Mouse (Mus musculus) embryonic stem cell, embryonic (primary cell): ENCODE data around the gene Crocc.

Source experiments
- CTCF ChIA-PET, 4 experiments: fragments of 300-600 bp in 2 of 4; fragments of 350-600 bp in 2 of 4; sonication (Branson Sonifier 250); formaldehyde crosslinking; loops; one replicate each; lab custom pipeline; 2022; ENCODE audit warnings: inconsistent platforms in 2 of 4; lab: Charles Lee
- POLR2A ChIA-PET, 4 experiments: fragments of 300-600 bp in 2 of 4; fragments of 350-600 bp in 2 of 4; sonication (Branson Sonifier 250); formaldehyde crosslinking; loops; one replicate each; lab custom pipeline; 2022; ENCODE audit warnings: antibody characterized with exemption in 4 of 4, inconsistent platforms in 1 of 4; lab: Charles Lee

The Crocc gene

DNA sequence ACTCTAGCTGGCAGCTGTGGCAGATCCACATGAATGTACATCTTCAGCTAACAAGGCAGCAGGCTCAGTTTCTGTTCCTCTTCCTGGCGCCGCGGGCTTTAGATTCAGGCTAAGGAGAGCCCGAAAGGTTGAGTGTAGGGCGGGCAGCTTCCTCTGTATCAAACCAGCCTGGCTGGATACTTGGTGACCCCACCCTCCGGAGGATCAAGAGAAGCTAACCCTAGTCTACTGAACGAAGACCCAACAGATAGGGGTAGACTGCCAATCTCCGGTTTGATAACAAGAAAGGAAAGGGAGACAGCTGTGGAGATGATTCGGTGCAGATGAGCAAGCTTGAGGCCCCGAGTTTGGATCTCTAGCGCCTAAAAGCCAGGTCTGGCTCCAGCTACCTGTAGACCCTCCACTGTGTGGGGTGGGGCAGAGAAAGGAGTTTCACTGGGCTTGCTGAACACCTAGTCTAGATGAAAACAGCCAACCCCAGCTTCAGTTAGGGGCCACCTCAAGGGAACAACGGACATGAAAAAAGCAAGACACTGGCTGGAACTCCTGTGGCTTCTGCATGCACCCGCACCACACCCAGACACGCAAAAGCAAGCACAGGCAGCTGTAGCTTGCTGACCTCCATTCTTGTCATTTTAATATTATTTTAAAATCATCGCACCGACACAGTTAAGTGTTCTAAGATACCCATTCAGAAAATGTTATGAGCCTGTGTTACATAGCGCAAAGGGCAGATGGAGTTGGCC, 16.6 kb upstream of the Crocc start:
- POLR2A ChIA-PET, result interaction anchor here (0.6 to 4.0 kb wide), 16 partner anchors 8 to 1126 kb away, joined by 3 to 22 read pairs (median 4); partner anchors contain the start of gene Crocc (in 1 of the 4)
- CTCF ChIA-PET, result interaction anchor here in 3 of 4 experiments (0.9 to 6.3 kb wide), 8 partner anchors 11 to 45 kb away, joined by 3 to 86 read pairs (median 4); no protein-coding TSS in a partner anchor

DNA sequence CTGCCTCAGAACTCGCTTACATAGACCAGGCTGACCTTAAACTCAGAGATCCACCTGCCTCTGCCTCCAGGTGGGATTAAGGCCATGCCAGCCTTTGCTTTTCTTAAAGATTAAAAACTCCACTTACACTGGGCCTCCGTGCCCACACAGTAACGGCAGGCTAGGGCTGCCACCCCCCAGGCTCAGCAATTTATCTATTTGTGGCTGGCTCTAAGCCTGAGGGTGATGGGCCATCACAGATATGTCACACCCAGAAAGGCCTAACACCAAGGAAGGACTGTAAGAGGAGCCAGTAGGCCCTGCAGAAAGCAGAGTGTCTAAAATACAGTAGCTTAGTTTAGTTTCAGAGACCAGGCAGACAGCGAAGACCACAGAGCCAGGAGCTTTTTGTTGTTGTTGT, 13.8 kb upstream of the Crocc start:
- ChIA-PET POLR2A (interaction anchor here in 3 of 4 experiments (0.7 to 2.7 kb wide), 3 partner anchors 9 to 28 kb away, joined by 3 to 8 read pairs (median 3); partner anchors contain the start of gene Crocc (in 1 of the 3)), CTCF (interaction anchor here in 1 of 4 experiments (1.2 to 6.3 kb wide), 3 partner anchors 8 to 20 kb away, joined by 3 to 86 read pairs (median 4); partner anchors contain the start of gene Crocc)

DNA sequence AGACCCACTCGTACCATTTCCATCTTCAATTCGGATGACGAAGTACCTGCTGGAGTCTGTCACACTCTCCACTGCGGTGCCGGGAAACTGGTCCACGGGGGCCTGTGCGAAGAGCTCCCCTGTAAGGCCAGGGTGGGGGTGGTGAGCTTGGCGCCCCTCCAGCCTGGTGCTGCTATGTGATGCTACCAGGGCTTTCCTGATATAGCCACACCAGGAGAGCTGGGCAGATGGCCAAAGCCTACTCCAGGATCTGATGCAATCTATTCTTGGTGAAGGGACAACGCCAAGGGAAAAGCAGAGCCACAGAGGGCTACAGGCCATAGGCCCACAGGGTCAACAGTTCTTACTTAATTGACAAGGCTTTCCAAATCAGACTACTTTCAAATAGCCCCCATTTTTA, 13.3 kb upstream of the Crocc start:
- CTCF ChIA-PET, result interaction anchor here in 1 of 4 experiments (1.8 to 6.3 kb wide), 2 partner anchors 8 to 13 kb away, joined by 4 to 86 read pairs; partner anchors contain the start of gene Crocc

DNA sequence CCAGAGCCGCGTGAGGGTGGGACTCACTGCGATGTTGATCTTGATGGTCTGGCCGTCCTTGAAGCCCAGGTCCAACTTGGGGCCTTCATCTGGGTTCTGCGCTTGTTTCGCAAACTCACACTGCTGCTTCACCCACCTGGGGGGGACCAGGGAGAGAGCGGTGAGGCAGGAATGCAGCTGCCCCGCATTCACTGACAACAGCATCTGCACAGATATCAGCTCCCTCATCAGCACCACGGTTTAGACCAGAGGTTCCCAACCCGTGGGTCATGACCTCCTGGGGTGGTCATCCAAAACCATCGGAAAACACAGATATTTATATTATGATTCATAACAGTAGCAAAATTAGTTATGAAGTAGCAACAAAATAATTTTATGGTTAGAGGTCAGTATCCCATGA, 12.2 kb upstream of the Crocc start:
- ChIA-PET POLR2A (interaction anchor here in 2 of 4 experiments (0.7 to 1.2 kb wide), 4 partner anchors 12 to 50 kb away, joined by 3 read pairs; partner anchors contain the start of gene Crocc (in 1 of the 2)), CTCF (interaction anchor here in 1 of 4 experiments (0.8 kb wide), 1 partner anchor 9 kb away, joined by 3 read pairs; no protein-coding TSS in a partner anchor)

More for the DNA sequence above, 13.3 kb upstream of the Crocc start:
- POLR2A ChIA-PET, result interaction anchor here in 3 of 4 experiments (0.7 to 2.7 kb wide), 3 partner anchors 9 to 28 kb away, joined by 3 to 8 read pairs (median 3); partner anchors contain the start of gene Crocc (in 1 of the 3)

DNA sequence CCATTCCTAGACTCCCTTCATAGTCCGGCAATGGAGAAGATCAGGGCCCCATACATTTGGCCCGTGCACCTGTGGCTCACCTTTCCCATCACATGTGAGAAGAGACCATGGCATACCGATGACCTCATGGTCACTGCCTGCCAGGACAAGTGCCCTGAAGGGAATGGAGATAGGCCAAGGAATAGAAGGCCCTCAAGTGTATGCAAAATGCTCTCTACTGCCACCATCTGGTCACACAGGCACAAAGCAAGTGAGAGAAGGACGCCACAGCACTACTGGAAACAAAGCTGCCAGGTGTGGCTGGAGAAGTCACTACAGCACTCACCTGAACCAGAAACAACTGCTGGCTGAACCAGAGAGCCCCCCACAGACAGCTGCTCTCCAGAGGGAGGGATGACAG, 9.4 kb upstream of the Crocc start:
- ChIA-PET CTCF (interaction anchor here (0.5 to 1.6 kb wide), 37 partner anchors 8 to 533 kb away, joined by 3 to 12 read pairs (median 4); partner anchors contain the start of genes Necap2 (in 4 of the 4), Crocc (in 1 of the 4) and Padi3 (in 1 of the 4)), POLR2A (interaction anchor here in 1 of 4 experiments (2.9 kb wide), 1 partner anchor 8 kb away, joined by 19 read pairs; the partner anchor contains the start of gene Necap2)

DNA sequence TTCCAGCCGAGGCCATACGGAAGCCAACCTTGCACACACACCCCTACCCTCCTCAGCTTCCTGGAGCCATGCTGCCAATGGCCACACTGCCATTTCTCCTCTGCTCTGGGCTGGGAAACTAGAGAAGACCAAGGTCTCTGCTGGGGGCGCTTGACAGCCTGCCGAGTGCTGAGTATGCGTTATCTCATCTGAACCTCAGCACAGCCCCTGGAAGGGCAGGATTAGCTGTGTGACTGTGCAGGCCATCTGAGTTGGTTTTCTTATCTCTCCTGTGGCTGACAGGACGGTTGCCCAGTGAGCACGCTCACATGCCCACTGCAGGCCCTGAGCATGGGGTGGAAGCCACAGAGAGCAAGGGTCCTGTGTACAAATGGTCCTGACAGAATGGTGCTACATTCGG, 8.3 kb upstream of the Crocc start:
- ChIA-PET CTCF (interaction anchor here (0.9 to 6.5 kb wide), 9 partner anchors 8 to 233 kb away, joined by 3 to 86 read pairs (median 4); partner anchors contain the start of gene Necap2 (in 2 of the 4)), POLR2A (interaction anchor here in 3 of 4 experiments (1.0 to 2.9 kb wide), 5 partner anchors 9 to 17 kb away, joined by 3 to 19 read pairs (median 3); partner anchors contain the start of gene Necap2 (in 3 of the 3))

DNA sequence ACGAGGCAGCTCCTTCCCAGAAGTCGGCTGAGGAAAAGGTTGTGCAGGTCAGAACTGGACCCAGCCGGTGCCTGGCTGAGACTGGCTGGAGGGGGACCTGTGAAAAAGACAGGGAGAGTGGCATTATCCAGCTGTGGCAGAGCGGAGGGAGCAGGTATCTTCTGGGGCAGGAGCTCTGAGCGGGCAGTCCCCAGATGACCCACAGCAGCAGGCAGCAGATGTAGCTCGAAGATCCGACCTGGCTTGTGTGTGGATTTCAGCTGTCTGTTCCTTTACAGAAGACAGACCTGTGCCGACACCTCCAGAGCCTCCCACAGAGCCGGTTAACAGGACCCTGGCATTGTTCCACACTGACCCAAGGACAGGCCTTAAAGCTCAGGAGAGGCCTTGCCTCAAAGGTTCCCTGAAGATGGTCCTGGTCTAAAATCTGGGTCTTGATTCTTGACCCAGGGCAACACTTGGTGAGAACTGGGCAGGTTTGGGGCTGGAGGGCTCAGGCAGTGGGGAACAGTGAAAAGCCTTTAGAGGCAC, 7.2 kb upstream of the Crocc start:
- POLR2A ChIA-PET, result interaction anchor here in 2 of 4 experiments (1.1 to 2.9 kb wide), 10 partner anchors 9 to 92 kb away, joined by 3 to 19 read pairs (median 5); partner anchors contain the start of genes Necap2 (in 2 of the 2) and Spata21 (in 1 of the 2)
- CTCF ChIA-PET, result interaction anchor here (0.5 to 6.5 kb wide), 19 partner anchors 9 to 374 kb away, joined by 3 to 86 read pairs (median 4); partner anchors contain the start of gene Necap2 (in 3 of the 4)

DNA sequence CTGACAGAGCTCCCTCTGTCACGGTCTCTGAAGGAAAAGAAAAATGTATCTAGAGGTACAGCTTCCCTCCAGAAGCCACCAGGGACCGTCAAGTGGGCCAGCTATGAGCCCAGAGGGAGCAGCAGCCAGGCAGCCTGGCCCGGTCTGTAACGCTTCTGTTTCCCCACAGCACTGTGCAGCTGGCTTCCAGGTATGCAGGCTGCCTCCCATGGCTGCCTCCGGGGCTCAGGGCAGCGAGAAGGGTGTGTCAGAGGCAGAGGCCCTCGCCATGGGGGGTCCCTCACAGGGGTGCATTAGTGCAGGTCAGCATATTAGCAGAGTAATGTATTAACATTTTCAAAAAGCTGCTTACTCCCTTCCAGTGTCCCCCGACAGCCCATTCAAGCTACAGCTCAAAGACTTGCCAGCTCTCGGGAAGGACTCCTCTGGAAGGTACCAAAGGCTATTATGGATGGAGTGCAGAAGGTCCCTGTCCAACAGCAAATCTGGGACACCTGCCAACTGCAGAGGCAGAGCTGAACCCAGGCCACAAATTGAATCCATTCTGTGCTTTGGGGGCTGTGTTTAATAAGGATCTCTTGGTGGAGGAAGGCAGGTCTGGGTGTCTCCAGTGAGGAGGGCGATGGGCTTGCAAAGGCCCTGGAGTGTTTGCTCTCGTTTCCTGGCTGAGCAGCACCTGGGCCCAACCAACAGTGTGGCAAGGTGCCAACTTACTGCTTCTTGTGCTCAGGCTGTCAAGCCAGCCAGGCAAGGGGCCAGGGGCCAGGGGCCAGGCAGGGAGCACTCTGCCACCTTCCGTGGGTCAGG, 6.6 kb upstream of the Crocc start:
- POLR2A ChIA-PET, result interaction anchor here in 3 of 4 experiments (0.6 to 2.1 kb wide), 11 partner anchors 10 to 251 kb away, joined by 3 to 9 read pairs (median 4); partner anchors contain the start of genes Necap2 (in 1 of the 3) and Spata21 (in 1 of the 3)

DNA sequence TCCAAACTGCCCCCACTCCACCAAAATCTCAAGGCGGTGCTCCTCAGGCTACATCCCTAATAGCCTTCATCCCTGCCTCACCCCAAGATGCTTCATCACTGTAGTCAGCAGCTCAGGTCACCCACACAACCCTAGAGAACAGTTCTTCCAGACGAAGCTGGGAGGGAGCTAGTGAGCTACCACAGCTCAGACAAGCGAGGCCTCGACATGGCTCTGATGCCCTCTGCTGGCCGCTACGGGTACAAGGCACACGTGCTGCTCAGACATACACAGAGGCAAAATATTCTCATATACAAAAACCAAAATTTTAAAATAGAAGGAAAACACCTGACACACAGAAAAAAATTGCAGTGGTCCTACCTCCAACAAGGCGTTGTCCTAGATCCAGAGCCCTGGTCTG, 4.8 kb upstream of the Crocc start:
- POLR2A ChIA-PET, result interaction anchor here in 3 of 4 experiments (0.6 to 3.0 kb wide), 16 partner anchors 10 to 1729 kb away, joined by 3 to 22 read pairs (median 4); partner anchors contain the start of gene Necap2 (in 3 of the 3)
- CTCF ChIA-PET, result interaction anchor here (0.5 to 6.5 kb wide), 83 partner anchors 8 to 1735 kb away, joined by 3 to 86 read pairs (median 4); partner anchors contain the start of genes Necap2 (in 4 of the 4), Atp13a2 (in 1 of the 4), Fbxo42 (in 1 of the 4) and Szrd1 (in 1 of the 4)

More for the DNA sequence above, 6.6 kb upstream of the Crocc start:
- CTCF ChIA-PET, result interaction anchor here (0.5 to 6.5 kb wide), 18 partner anchors 9 to 520 kb away, joined by 3 to 86 read pairs (median 3); partner anchors contain the start of gene Necap2 (in 3 of the 4)

DNA sequence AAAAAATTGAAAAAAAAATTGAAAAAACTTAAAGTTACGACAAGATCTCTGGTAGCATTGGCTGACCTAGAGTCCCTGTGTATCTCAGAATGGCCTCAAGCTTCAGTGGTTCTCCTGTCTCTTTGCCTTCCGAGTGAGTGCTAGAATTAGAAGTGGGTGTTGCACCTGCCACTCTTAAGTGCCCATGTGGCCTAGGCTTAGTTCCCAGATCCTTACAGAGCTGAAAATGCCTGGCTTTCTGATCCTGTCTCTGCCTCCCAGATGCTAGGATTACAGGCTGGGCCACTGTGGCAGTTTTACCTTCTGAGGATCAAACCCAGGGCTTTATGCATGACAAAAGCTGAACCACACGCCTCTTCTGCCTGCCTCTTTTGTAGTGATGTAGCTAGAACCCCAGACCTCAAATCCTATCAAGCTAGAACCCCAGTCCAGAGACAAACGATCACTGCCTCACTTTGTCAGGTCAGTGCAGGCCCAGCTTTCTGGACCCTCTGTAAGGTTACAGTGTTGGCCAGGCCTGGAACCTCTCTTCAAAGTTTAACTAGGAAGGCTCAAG, 3.8 kb upstream of the Crocc start:
- POLR2A ChIA-PET, result interaction anchor here in 2 of 4 experiments (1.0 to 3.0 kb wide), 7 partner anchors 9 to 76 kb away, joined by 4 to 22 read pairs (median 8); partner anchors contain the start of gene Necap2 (in 2 of the 2)
- CTCF ChIA-PET, result interaction anchor here (0.6 to 6.5 kb wide), 39 partner anchors 10 to 819 kb away, joined by 3 to 86 read pairs (median 5); partner anchors contain the start of genes Necap2 (in 4 of the 4) and Atp13a2 (in 1 of the 4)

DNA sequence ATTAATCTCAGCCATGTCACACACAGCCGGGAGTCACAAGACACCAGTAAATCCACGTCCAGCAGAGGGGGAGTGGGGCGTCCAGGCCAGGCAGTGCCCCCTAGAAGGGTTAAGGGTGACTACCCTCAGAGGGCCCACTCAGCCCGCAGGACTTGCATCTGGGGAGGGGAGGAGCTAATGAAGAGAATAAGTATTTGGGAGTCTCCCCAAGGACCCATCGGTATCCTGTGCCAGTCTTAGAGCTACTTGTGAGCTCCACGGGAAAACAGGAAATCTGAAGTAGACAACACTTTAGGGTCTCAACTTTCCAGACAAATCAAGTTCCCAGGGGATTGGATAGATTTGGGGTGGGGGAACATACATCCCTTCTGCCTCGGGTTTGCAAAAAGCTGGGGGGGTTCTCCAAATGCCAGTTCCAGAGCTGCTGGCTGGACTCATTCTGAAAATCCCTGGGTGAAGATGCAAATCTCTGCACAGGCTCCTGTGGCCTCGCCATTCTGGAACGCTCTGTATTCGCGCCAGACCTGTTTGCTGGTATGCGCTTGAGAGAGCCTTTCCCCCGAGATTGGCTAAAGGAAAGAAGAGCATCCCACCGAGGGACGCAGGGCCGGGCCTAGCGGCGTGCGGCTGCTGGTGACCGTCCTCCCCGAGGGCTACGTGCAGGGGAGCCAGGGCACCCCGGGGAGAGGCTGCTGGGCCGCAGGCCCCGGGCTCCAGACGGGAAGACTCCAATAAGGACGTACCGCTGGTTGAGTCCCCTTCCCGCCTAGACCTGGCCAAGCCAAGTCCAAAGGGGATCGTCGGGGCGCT, 529 bp downstream of the Crocc start:
- ChIA-PET POLR2A (interaction anchor here in 3 of 4 experiments (0.6 to 2.4 kb wide), 12 partner anchors 9 to 524 kb away, joined by 3 to 18 read pairs (median 3); partner anchors contain the start of gene Necap2 (in 2 of the 3)), CTCF (interaction anchor here in 3 of 4 experiments (0.6 to 2.4 kb wide), 22 partner anchors 9 to 1126 kb away, joined by 3 to 11 read pairs (median 4); partner anchors contain the start of gene Necap2 (in 1 of the 3))

DNA sequence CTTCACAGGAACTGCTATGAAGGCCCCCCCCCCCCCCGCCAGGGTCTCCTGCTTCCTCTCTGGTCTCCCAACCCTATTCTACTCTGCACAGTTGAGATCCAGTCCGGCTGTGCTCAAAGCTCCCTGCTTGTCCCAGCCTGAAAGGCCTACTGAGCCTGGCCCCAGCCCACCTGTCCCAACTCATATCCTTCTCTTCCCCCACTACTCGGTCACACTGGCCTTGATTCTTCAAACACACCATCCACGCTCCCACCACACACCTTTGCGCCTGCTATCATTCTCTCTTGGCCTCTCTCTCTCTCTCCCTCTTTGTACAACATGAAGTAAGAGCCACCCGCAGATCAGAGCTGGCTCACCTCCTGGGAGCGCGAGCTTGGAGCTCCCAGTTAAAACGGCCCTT, 1.5 kb downstream of the Crocc start:
- POLR2A ChIA-PET, result interaction anchor here in 2 of 4 experiments (0.7 to 1.7 kb wide), 6 partner anchors 8 to 77 kb away, joined by 3 to 5 read pairs (median 3); no protein-coding TSS in a partner anchor
- CTCF ChIA-PET, result interaction anchor here (0.6 to 1.8 kb wide), 10 partner anchors 12 to 501 kb away, joined by 3 to 6 read pairs (median 4); no protein-coding TSS in a partner anchor

DNA sequence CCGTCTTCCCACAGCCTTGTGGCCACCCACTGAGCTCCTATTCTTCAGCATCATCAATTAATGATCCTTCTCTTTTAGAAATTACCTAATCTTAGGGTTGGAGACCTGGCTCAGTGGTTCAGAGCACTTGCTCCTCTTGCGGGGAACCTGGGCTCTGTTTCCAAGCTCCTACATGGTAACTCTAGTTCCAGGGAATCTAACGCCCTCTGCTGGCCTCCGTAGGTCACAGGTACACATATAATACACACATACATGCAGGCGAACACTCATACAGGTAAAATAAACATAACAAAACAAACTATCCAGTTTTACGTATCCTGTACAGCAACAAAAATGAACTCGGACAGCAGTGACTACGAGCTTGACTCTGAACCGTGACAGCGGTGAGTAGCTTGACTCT, 3.4 kb downstream of the Crocc start:
- POLR2A ChIA-PET, result interaction anchor here in 3 of 4 experiments (0.6 to 1.7 kb wide), 9 partner anchors 11 to 228 kb away, joined by 3 to 6 read pairs (median 3); partner anchors contain the start of gene Necap2 (in 1 of the 3)

DNA sequence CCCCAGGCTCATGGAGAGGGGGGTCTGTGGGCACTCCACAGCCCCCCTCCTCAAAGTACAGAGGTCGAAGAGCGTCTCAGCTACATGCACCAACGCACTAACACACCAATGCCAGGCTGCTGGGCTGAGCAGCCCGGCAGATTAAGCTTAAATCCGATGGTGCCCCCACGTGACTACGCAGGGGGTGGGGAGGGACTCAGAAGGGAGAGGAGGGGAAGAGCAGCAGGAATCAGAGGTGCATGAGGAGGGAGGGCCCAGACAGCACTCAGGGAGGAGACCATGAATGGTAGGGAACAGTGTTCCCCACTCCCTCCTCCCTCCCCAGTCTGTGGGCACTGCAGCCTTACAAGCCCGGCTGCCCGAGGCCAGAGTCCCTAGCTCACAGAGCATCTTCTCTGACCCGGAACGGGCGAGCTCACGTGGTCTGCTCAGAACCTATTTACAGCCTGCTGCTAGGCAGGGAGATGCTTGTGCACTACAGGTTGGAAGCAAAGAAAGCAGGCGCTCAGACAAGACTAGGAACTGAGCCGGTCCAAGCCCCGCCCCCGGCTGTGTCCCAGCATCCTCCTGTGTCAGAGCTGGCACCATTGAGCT, 6.7 kb downstream of the Crocc start:
- ChIA-PET CTCF (interaction anchor here in 3 of 4 experiments (0.8 to 2.9 kb wide), 17 partner anchors 8 to 110 kb away, joined by 3 to 16 read pairs (median 4); partner anchors contain the start of genes Necap2 (in 1 of the 3) and Szrd1 (in 1 of the 3)), POLR2A (interaction anchor here in 3 of 4 experiments (0.5 to 2.9 kb wide), 19 partner anchors 9 to 1094 kb away, joined by 3 to 11 read pairs (median 3); partner anchors contain the start of genes Necap2 (in 2 of the 3) and Szrd1 (in 1 of the 3))

More for the DNA sequence above, 3.4 kb downstream of the Crocc start:
- CTCF ChIA-PET, result interaction anchor here (0.6 to 1.9 kb wide), 21 partner anchors 8 to 307 kb away, joined by 3 to 7 read pairs (median 3); no protein-coding TSS in a partner anchor
